Comparison of ENCODE assay signal across 21 mouse cellular contexts in genomic region chr2:105182501-105182900, GRCm38 (mm10). TPM values are rescaled to one million over a fixed set of nuclear protein-coding genes. Genes with fewer than 3 reads are reported as not detected.
DNase-seq lines count a peak whose midpoint lies in the region; ATAC-seq lines count a peak whose summit lies in the region.
"Had no signal": no experiment of that assay in that cellular context is flagged by ENCODE, and none has a peak within 500 bp of the region (broad histone marks: within the 10 kb centered on the region; RNA-seq: fewer than 3 reads in every experiment).

No protein-coding gene starts in this region.

- no peak overlapping the region for H3K9ac ChIP-seq in heart, embryonic 11.5 days (ENCODE audit: low read depth, low read length)
- H3K9ac ChIP-seq in forebrain, embryonic 11.5 days (ENCODE audit: low read length) = no peak overlapping the region
- H3K9ac ChIP-seq: heart, embryonic 12.5 days; hindbrain, embryonic 14.5 days had no signal

- H3K4me3 ChIP-seq in heart, embryonic 10.5 days = no peak overlapping the region
- no peak overlapping the region for H3K4me3 ChIP-seq in heart, embryonic 11.5 days (ENCODE audit: low read depth, low read length)
- no peak overlapping the region for H3K4me3 ChIP-seq in forebrain, embryonic 11.5 days (ENCODE audit: low read depth, low read length)
- H3K4me3 ChIP-seq: embryonic facial prominence, embryonic 10.5 days; gastrocnemius, adult 2 months; heart, embryonic 12.5 days; hindbrain, embryonic 10.5 days had no signal

- DNase-seq in heart, embryonic 10.5 days (ENCODE audit: low spot score) = peak; percentile 55
- DNase-seq in ES-CJ7 (ENCODE audit: low read depth, low spot score) = peak; percentile 71
- DNase-seq in R1 (ENCODE audit: low read depth, low spot score) = peak; percentile 93
- DNase-seq in retina, postnatal 1 day = peak; percentile 19
- no peak for DNase-seq in forebrain, embryonic 11.5 days (ENCODE audit: low spot score)
- no peak for DNase-seq in left cerebral cortex, postnatal 4 days
- DNase-seq: adrenal gland, adult 8-10 months; adrenal gland, postnatal 36 days; cerebellum, adult 2 months; cerebellum, postnatal 10 days; gastrocnemius, adult 2 months; gastrocnemius, postnatal 25 days had no signal

- 0 out of 2 replicates have a peak, but pooled peaks cover 9% of the 10 kb centered on the region for H3K4me1 ChIP-seq in heart, embryonic 10.5 days
- H3K4me1 ChIP-seq in heart, embryonic 11.5 days (ENCODE audit: control insufficient read depth, insufficient read depth, low read length) = no peaks in the 10 kb centered on the region
- no peaks in the 10 kb centered on the region for H3K4me1 ChIP-seq in forebrain, embryonic 11.5 days (replicated peaks; ENCODE audit: control insufficient read depth, insufficient read depth, low read length)
- H3K4me1 ChIP-seq: hindbrain, embryonic 10.5 days had no signal

- peaks cover 5% of the 10 kb centered on the region; the same call in 1 of the 2 replicates for H3K9me3 ChIP-seq in heart, embryonic 10.5 days
- 0 out of 2 replicates have a peak, but pooled peaks cover 4% of the 10 kb centered on the region for H3K9me3 ChIP-seq in heart, embryonic 11.5 days (replicated peaks; ENCODE audit: control insufficient read depth, low read length)
- H3K9me3 ChIP-seq in forebrain, embryonic 11.5 days (ENCODE audit: control insufficient read depth, low read length) = no peaks in the 10 kb centered on the region
- H3K9me3 ChIP-seq: embryonic facial prominence, embryonic 10.5 days had no signal

- ATAC-seq in heart, embryonic 11.5 days (replicated peaks; ENCODE audit: insufficient number of reproducible peaks, low FRiP score, low TSS enrichment) = no peak
- ATAC-seq in forebrain, embryonic 11.5 days (replicated peaks; ENCODE audit: low FRiP score) = no peak
- ATAC-seq: forebrain, embryonic 14.5 days; intestine, embryonic 16.5 days; Patski had no signal

- intact Hi-C loops in left cerebral cortex, postnatal 4 days (cut with DNase I) = no loop called here

- H3K36me3 ChIP-seq in heart, embryonic 10.5 days = no peaks in the 10 kb centered on the region
- H3K36me3 ChIP-seq in heart, embryonic 11.5 days (ENCODE audit: control insufficient read depth, insufficient read depth, low read length) = no peaks in the 10 kb centered on the region
- H3K36me3 ChIP-seq in forebrain, embryonic 11.5 days (ENCODE audit: control insufficient read depth, insufficient read depth, low read length) = no peaks in the 10 kb centered on the region
- H3K36me3 ChIP-seq: embryonic facial prominence, embryonic 10.5 days; heart, embryonic 12.5 days; hindbrain, embryonic 10.5 days had no signal

- 41% methylated on average over 6 of the region's 6 CpGs for WGBS in heart, embryonic 10.5 days
- WGBS in heart, embryonic 11.5 days (ENCODE audit: insufficient replicate concordance) = 38% methylated on average over 6 of the region's 6 CpGs
- 38% methylated on average over 6 of the region's 6 CpGs for WGBS in forebrain, embryonic 11.5 days

- H3K4me2 ChIP-seq in heart, embryonic 11.5 days = no peak overlapping the region
- H3K4me2 ChIP-seq in forebrain, embryonic 11.5 days (ENCODE audit: low read depth, low read length, severe bottlenecking) = no peak overlapping the region
- H3K4me2 ChIP-seq: heart, embryonic 12.5 days; hindbrain, embryonic 14.5 days had no signal

- no peak overlapping the region for H3K27ac ChIP-seq in heart, embryonic 10.5 days
- H3K27ac ChIP-seq in heart, embryonic 11.5 days (ENCODE audit: low read depth, low read length) = no peak overlapping the region
- H3K27ac ChIP-seq in forebrain, embryonic 11.5 days (ENCODE audit: low read depth, low read length) = no peak overlapping the region
- H3K27ac ChIP-seq: embryonic facial prominence, embryonic 10.5 days; gastrocnemius, adult 2 months; hindbrain, embryonic 10.5 days; hindbrain, embryonic 14.5 days had no signal

- H3K27me3 ChIP-seq in heart, embryonic 10.5 days (ENCODE audit: insufficient read depth, poor library complexity, severe bottlenecking) = peaks cover 6% of the 10 kb centered on the region; the same call in 1 of the 2 replicates
- no peaks in the 10 kb centered on the region; the same call in 1 of the 2 replicates for H3K27me3 ChIP-seq in heart, embryonic 11.5 days (ENCODE audit: control insufficient read depth, insufficient read depth, low read length)
- H3K27me3 ChIP-seq in forebrain, embryonic 11.5 days (ENCODE audit: control insufficient read depth, insufficient read depth, low read length) = no peaks in the 10 kb centered on the region
- H3K27me3 ChIP-seq: heart, embryonic 12.5 days; Patski had no signal

RNA-seq across cellular contexts. Expression of gene Them7, which starts 41.6 kb away (rescaled TPM):
- 1.0 and 2.7 TPM in 2 replicates for polyA plus RNA-seq in heart, embryonic 10.5 days (2016; fragmentation: Nextera tagmentation; extraction: Ambion mirVana)
- polyA plus RNA-seq in heart, embryonic 11.5 days (2014; fragmentation: Nextera tagmentation; extraction: Ambion mirVana) = 1.3 and 1.5 TPM in 2 replicates
- 0.16 TPM in 1 of 2 replicates, not detected in the other for polyA plus RNA-seq in forebrain, embryonic 11.5 days (2014; fragmentation: Nextera tagmentation; extraction: Ambion mirVana)
- total RNA-seq in left cerebral cortex, postnatal 4 days (2021) = not detected
- total RNA-seq: gastrocnemius, postnatal 25 days had no signal
- polyA plus RNA-seq: forebrain, embryonic 14.5 days; hindbrain, embryonic 14.5 days had no signal

RNA-seq across cellular contexts. Expression of gene Wt1, which starts 56.2 kb away (rescaled TPM):
- polyA plus RNA-seq in heart, embryonic 10.5 days (2016; fragmentation: Nextera tagmentation; extraction: Ambion mirVana) = 36.5 and 41.9 TPM in 2 replicates
- polyA plus RNA-seq in heart, embryonic 11.5 days (2014; fragmentation: Nextera tagmentation; extraction: Ambion mirVana) = 32.9 and 37.5 TPM in 2 replicates
- polyA plus RNA-seq in forebrain, embryonic 11.5 days (2014; fragmentation: Nextera tagmentation; extraction: Ambion mirVana) = 0.11 and 0.15 TPM in 2 replicates
- under 1 TPM in 1 of 2 experiments, not detected in 1; 0.26 TPM for total RNA-seq in left cerebral cortex, postnatal 4 days (2021)
- total RNA-seq: gastrocnemius, adult 2 months; granulocyte monocyte progenitor cell, adult 5-6 weeks had no signal
- polyA plus RNA-seq: cerebellum, adult 2 months; forebrain, embryonic 14.5 days had no signal

Comparison
In these comparisons a context has a peak if more than half of its experiments do, and no peak if none do; other contexts are left out.
1. DNase-seq: peak in heart, embryonic 10.5 days (single experiment), ES-CJ7 (single experiment), R1 (single experiment) and retina, postnatal 1 day (single experiment); none in forebrain, embryonic 11.5 days (single experiment) and left cerebral cortex, postnatal 4 days (single experiment).
2. RNA of gene Wt1, which starts 56.2 kb away (polyA plus RNA-seq): 36.5 to 41.9 TPM in heart, embryonic 10.5 days and 32.9 to 37.5 TPM in heart, embryonic 11.5 days; 0.11 to 0.15 TPM in forebrain, embryonic 11.5 days; every median in the first group is over 10 times any median in the second.